Mouse (Mus musculus): Measurements from ENCODE around the gene Dennd1a. TPM values are rescaled to one million over a fixed set of nuclear protein-coding genes. Genes with fewer than 3 reads are reported as not detected.

The Dennd1a gene
- total and polyA plus RNA-seq, 2 experiments from 2014 or later: 16.7 to 52.1 TPM

DNA sequence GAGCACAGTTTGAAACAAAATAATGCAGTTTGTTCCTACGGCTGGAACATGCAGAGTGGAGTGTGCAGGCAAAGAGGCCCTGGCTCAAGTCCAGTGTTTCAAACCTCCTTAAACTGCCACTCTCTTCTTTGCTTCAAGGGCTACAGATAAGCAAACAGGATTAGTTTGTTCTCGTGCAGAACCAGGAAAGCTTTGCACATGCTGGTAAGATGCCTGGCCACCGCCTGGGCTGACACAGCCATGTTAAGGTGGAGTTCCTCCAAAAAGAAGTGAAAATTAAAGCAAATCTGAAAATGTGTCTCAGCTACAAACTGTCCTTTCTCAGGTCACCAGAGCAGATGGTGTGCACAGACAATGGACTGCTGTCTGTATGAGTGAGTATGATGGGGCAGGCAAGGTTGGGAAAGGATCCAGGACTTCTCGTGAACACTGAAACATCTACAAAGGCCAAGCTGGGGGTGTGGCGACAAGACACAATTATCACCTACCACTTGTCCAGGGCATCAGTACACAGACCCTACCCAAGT lies 273.3 kb downstream of the Dennd1a start:
- no peaks in the 10 kb centered on the region for H3K27me3 ChIP-seq (ENCODE audit: insufficient read depth, low read length)
- 0 out of 2 replicates have a peak, but pooled peaks cover 6% of the 10 kb centered on the region for H3K4me1 ChIP-seq (ENCODE audit: insufficient read depth)
- no peak overlapping the region; the same call in 1 of the 2 replicates for H3K4me2 ChIP-seq (ENCODE audit: low read depth)
- peak; percentile 66 for DNase-seq
- no peak for TF ChIP-seq CTCF (IDR thresholded peaks at IDR 0.05; ENCODE audit: low read depth)
- no peak overlapping the region for H3K9ac ChIP-seq
- H3K36me3 ChIP-seq (ENCODE audit: insufficient read depth): no peaks in the 10 kb centered on the region
- H3K27ac ChIP-seq (ENCODE audit: low read depth, low read length): 0 out of 2 replicates have a peak overlapping the region, but pooled peaks have one; percentile 42
- no peak overlapping the region for H3K4me3 ChIP-seq (ENCODE audit: low read depth, low read length)
- WGBS: 10% methylated on average over 5 of the region's 5 CpGs
- ATAC-seq: peak; percentile 79
- no peaks in the 10 kb centered on the region for H3K9me3 ChIP-seq (ENCODE audit: low read length)

DNA sequence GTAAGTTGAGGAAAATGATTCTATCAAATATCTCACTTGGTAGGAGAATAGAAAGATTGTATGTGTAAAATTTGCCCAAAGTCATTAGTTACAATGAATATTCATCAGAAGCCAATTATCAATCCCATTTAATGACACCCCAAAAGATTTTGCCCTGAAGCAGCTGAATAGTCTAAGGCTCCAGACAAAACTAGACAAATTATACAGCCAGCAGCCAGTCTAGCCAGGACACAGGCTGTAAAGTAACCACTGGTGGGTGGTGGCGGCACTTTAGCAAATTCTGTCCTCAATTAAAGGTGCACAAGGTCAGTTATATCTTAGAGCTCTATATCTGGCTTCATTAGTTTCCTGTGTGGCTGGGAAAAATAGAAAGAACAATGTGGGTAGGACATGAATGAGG lies 280.0 kb downstream of the Dennd1a start:
- DNase-seq: no peak
- Histone ChIP-seq H3K27me3 (ENCODE audit: insufficient read depth, low read length) (no peaks in the 10 kb centered on the region), H3K27ac (ENCODE audit: low read depth, low read length) (no peak overlapping the region), H3K36me3 (ENCODE audit: insufficient read depth) (no peaks in the 10 kb centered on the region), H3K4me3 (ENCODE audit: low read depth, low read length) (no peak overlapping the region), H3K4me2 (ENCODE audit: low read depth) (no peak overlapping the region), H3K9me3 (ENCODE audit: low read length) (no peaks in the 10 kb centered on the region), H3K9ac (no peak overlapping the region), H3K4me1 (ENCODE audit: insufficient read depth) (no peaks in the 10 kb centered on the region; the same call in 1 of the 2 replicates)
- 41% methylated on average over 1 of the region's 1 CpGs for WGBS
- TF ChIP-seq CTCF (IDR thresholded peaks at IDR 0.05; ENCODE audit: low read depth): no peak
- ATAC-seq: no peak

DNA sequence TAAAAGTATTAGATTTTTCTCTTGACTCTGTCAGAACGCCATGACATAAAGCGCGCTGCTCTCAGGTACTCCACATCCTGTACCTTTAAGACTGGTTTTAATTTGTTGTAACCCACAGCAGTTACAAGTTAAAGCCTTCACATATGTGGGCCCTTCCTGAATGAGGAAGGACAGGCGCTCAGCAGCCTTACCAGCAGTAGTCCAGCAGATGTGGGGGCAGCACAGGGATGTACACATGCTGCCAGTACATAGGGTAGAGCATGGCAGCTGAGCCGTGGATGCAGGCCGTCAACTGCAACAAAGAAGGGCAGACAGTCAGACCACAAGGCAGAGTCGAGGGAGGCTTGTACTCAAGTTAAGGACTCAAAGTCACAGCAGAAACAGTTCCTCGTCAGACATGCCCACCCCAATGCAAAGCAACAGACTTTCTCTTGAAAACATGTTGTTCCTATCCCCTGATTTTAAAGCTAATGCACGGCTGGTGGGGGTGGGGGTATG lies 284.0 kb downstream of the Dennd1a start:
- no peaks in the 10 kb centered on the region for H3K27me3 ChIP-seq (ENCODE audit: insufficient read depth, low read length)
- no peaks in the 10 kb centered on the region for H3K9me3 ChIP-seq (ENCODE audit: low read length)
- H3K9ac ChIP-seq: no peak overlapping the region
- H3K36me3 ChIP-seq (ENCODE audit: insufficient read depth): no peaks in the 10 kb centered on the region
- 73% methylated on average over 9 of the region's 9 CpGs for WGBS
- H3K4me1 ChIP-seq (ENCODE audit: insufficient read depth): no peaks in the 10 kb centered on the region; the same call in 1 of the 2 replicates
- TF ChIP-seq CTCF (IDR thresholded peaks at IDR 0.05; ENCODE audit: low read depth): no peak
- H3K4me3 ChIP-seq (ENCODE audit: low read depth, low read length): no peak overlapping the region
- H3K4me2 ChIP-seq (ENCODE audit: low read depth): no peak overlapping the region
- ATAC-seq: no peak
- H3K27ac ChIP-seq (ENCODE audit: low read depth, low read length): no peak overlapping the region
- DNase-seq: no peak

DNA sequence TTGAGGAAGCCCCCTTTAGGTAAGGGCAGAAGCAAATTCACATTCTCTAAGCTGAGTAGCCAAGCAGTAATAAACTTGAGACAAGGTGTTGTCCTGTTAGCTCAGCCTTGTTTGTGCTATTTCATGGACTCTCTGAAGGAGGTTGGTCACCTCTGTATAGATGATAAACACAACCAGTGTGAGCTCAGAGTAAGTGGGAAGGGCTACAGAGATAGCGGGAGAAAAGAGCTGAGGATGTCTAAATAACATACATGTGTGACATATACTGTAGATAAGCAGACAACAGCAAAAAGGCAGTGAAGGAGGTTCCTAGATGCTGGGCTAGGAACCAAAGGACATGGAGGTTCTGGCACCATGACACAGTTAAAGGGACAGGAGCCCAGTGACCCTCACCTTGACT lies 286.2 kb downstream of the Dennd1a start:
- Histone ChIP-seq H3K4me2 (ENCODE audit: low read depth) (no peak overlapping the region), H3K4me3 (ENCODE audit: low read depth, low read length) (no peak overlapping the region), H3K27ac (ENCODE audit: low read depth, low read length) (no peak overlapping the region), H3K4me1 (ENCODE audit: insufficient read depth) (no peaks in the 10 kb centered on the region), H3K9me3 (ENCODE audit: low read length) (no peaks in the 10 kb centered on the region), H3K27me3 (ENCODE audit: insufficient read depth, low read length) (no peaks in the 10 kb centered on the region), H3K9ac (no peak overlapping the region), H3K36me3 (ENCODE audit: insufficient read depth) (no peaks in the 10 kb centered on the region)
- 95% methylated on average over 1 of the region's 1 CpGs for WGBS
- no peak for DNase-seq
- ATAC-seq: no peak
- no peak for TF ChIP-seq CTCF (IDR thresholded peaks at IDR 0.05; ENCODE audit: low read depth)

DNA sequence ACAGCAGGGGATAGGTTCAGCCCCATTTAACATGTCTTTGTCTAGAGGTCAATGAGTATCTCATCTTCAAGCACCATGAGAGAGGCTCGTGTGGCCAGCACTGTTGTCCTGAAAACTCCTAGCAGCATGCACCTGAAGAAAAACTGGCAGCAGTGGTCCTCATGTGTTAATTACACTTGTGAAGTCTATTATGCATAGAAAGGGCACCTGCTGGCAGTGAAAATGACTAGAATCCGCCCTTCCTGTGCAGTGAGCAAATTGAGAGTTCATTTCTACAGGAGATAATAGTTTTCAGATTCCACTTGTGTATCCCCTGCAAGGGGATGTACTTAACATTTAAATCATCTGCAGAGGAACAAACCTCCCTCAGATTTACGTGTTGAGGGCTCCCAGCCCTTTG lies 289.2 kb downstream of the Dennd1a start:
- no peaks in the 10 kb centered on the region for H3K4me1 ChIP-seq (ENCODE audit: insufficient read depth)
- H3K36me3 ChIP-seq (ENCODE audit: insufficient read depth): no peaks in the 10 kb centered on the region
- H3K27ac ChIP-seq (ENCODE audit: low read depth, low read length): no peak overlapping the region
- no peak overlapping the region for H3K9ac ChIP-seq
- WGBS: 27% methylated on average over 3 of the region's 3 CpGs
- DNase-seq: no peak
- H3K4me2 ChIP-seq (ENCODE audit: low read depth): no peak overlapping the region
- H3K27me3 ChIP-seq (ENCODE audit: insufficient read depth, low read length): no peaks in the 10 kb centered on the region
- H3K4me3 ChIP-seq (ENCODE audit: low read depth, low read length): no peak overlapping the region
- no peak for TF ChIP-seq CTCF (IDR thresholded peaks at IDR 0.05; ENCODE audit: low read depth)
- H3K9me3 ChIP-seq (ENCODE audit: low read length): no peaks in the 10 kb centered on the region
- no peak for ATAC-seq

DNA sequence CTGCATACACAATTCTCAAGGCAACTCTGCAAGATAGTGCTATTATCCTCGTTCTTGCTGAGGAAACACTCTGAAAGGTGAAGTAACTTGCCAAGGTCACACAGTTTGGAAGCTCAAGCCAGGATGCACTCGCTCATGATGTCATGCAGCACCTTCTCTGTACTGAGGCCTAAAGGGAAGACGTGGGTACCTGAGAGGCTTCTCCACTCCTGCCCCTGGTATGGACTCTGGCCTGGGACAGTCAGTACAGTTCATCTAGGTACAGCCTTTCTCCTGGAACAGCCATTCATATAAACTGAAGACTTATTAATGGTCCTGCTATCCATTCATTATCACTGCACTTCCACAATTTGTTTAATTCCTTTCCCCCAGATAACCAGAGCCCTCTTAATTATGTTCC lies 298.1 kb downstream of the Dennd1a start:
- 77% methylated on average over 3 of the region's 3 CpGs for WGBS
- TF ChIP-seq CTCF (IDR thresholded peaks at IDR 0.05; ENCODE audit: low read depth): no peak
- DNase-seq: no peak
- peak; percentile 32; the same call in 1 of the 2 replicates for ATAC-seq
- peaks cover 6% of the 10 kb centered on the region; the same call in 1 of the 2 replicates for H3K4me1 ChIP-seq (ENCODE audit: insufficient read depth)
- H3K9ac ChIP-seq: no peak overlapping the region
- no peaks in the 10 kb centered on the region for H3K9me3 ChIP-seq (ENCODE audit: low read length)
- no peaks in the 10 kb centered on the region for H3K27me3 ChIP-seq (ENCODE audit: insufficient read depth, low read length)
- H3K36me3 ChIP-seq (ENCODE audit: insufficient read depth): no peaks in the 10 kb centered on the region
- no peak overlapping the region for H3K4me3 ChIP-seq (ENCODE audit: low read depth, low read length)
- no peak overlapping the region for H3K27ac ChIP-seq (ENCODE audit: low read depth, low read length)
- no peak overlapping the region for H3K4me2 ChIP-seq (ENCODE audit: low read depth)

DNA sequence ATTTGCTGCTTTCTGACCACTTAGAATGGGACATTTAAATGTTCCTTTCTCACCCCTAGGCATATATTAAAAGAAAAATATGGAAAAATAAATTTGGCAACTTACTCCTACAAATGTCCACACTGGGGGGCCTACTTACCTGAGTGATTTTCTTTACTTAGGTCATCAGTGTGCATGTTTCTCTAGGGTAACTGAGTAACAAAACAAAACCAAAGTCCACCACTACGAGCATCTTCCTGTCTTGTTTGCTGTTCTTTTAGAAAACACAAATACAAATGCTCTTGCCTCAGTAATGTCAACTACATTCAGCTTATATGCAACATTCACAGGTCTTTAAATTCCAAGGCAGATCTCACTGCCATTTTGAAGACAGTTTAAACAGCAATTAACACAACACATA lies 298.9 kb downstream of the Dennd1a start:
- H3K27me3 ChIP-seq (ENCODE audit: insufficient read depth, low read length): no peaks in the 10 kb centered on the region
- TF ChIP-seq CTCF (IDR thresholded peaks at IDR 0.05; ENCODE audit: low read depth): no peak
- no peaks in the 10 kb centered on the region for H3K9me3 ChIP-seq (ENCODE audit: low read length)
- H3K9ac ChIP-seq: no peak overlapping the region
- WGBS: 90% methylated on average over 1 of the region's 1 CpGs
- H3K27ac ChIP-seq (ENCODE audit: low read depth, low read length): no peak overlapping the region
- H3K4me1 ChIP-seq (ENCODE audit: insufficient read depth): peaks cover 6% of the 10 kb centered on the region; the same call in 1 of the 2 replicates
- ATAC-seq (no peak), DNase-seq (no peak)
- no peak overlapping the region for H3K4me3 ChIP-seq (ENCODE audit: low read depth, low read length)
- no peaks in the 10 kb centered on the region for H3K36me3 ChIP-seq (ENCODE audit: insufficient read depth)
- no peak overlapping the region for H3K4me2 ChIP-seq (ENCODE audit: low read depth)

Measured in forebrain, postnatal 0 days (tissue).